Mouse (Mus musculus) liver, embryonic 16.5 days (tissue): ENCODE data around the gene Adamtsl5. TPM values are rescaled to one million over a fixed set of nuclear protein-coding genes. Genes with fewer than 3 reads are reported as not detected.
"Not testable (repeated sequence)": the region's sequence is repeated elsewhere in the genome, so short reads cannot be mapped to it uniquely, and the experiment has no call there.

Experiments used
- ATAC-seq: fragments of 200-750 bp; cut with Nextera tagmentation; 2 replicates; pipeline ENCODE4 v1.8.0; 2017; ENCODE audit warnings: low read depth, mild to moderate bottlenecking, moderate number of reproducible peaks, moderate library complexity
- H3K27ac ChIP-seq: fragments of 300-500 bp; sonication (generic); 2 replicates; pipeline ENCODE4 v1.5.1; 2014; ENCODE audit warnings: mild to moderate bottlenecking, low read length
- H3K27me3 ChIP-seq: fragments of 300-500 bp; sonication (generic); 2 replicates; pipeline ENCODE4 v1.6.1; 2014; ENCODE audit warnings: low read depth, low read length, mixed read lengths; ENCODE audit not compliant: control insufficient read depth, insufficient read depth
- H3K36me3 ChIP-seq: fragments of 300-500 bp; sonication (generic); 2 replicates; pipeline ENCODE4 v1.6.1; 2014; ENCODE audit warnings: mild to moderate bottlenecking; ENCODE audit not compliant: control insufficient read depth, insufficient read depth
- H3K4me1 ChIP-seq: fragments of 300-500 bp; sonication (generic); 2 replicates; pipeline ENCODE4 v1.6.1; 2014; ENCODE audit warnings: low read depth, low read length, mixed read lengths; ENCODE audit not compliant: control insufficient read depth
- H3K4me2 ChIP-seq: fragments of 300-500 bp; sonication (generic); 2 replicates; pipeline ENCODE4 v1.6.1; 2014; ENCODE audit warnings: low read depth, low read length, mixed read lengths
- H3K4me3 ChIP-seq: fragments of 300-500 bp; sonication (generic); 2 replicates; pipeline ENCODE4 v1.5.1; 2014; ENCODE audit warnings: low read depth, mild to moderate bottlenecking, low read length
- H3K9ac ChIP-seq: fragments of 300-500 bp; sonication (generic); 2 replicates; pipeline ENCODE4 v1.6.1; 2014; ENCODE audit warnings: low read depth, low read length
- H3K9me3 ChIP-seq: fragments of 300-500 bp; sonication (generic); replicated peaks from 2 replicates; pipeline ENCODE4 v1.6.1; 2016; ENCODE audit warnings: low read length; ENCODE audit not compliant: control insufficient read depth
- WGBS: fragments of 180-500 bp; shearing (Covaris S2); extraction: QIAGEN DNeasy Blood & Tissue Kit; methylation state at CpG from one replicate; pipeline ENCODE4 v1.1.7; 2014; ENCODE audit not compliant: insufficient replicate concordance; 5-methylcytosine and 5-hydroxymethylcytosine counted together
- polyA plus RNA-seq: library from polyadenylated mRNA; unstranded; fragments of >200 nt; fragmentation: Nextera tagmentation; extraction: Ambion mirVana; gene quantifications from 2 replicates; pipeline ENCODE4 v1.2.1, GENCODE M21; 2015

Gene Adamtsl5
- polyA plus RNA-seq, 1 experiment from 2014 or later: 2.2 TPM

DNA sequence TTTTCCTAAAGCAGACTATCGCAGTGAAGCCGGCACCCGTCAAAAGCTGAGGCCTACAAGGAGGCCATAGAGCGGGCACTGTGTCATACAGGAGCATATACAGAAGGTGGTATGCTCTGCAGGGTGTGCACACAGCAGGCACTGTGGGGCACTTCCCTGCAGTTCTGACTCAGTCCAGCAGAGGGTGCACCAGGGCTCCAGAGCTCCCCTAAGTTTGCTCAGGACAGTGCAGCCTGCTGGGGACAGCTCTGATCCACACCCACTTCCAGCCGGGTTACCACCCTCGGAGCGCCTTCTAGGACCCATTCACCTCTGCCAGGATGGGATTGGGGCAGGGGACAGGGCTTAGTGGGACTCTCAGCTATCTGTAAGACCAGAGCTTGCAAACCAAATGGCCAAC is 2.1 kb upstream of the Adamtsl5 start:
- Histone ChIP-seq H3K27me3 (peaks cover 69% of the 10 kb centered on the region), H3K9ac (no peak overlapping the region), H3K4me2 (no peak overlapping the region), H3K27ac (no peak overlapping the region), H3K4me1 (peaks cover 23% of the 10 kb centered on the region), H3K9me3 (no peaks in the 10 kb centered on the region), H3K36me3 (no peaks in the 10 kb centered on the region), H3K4me3 (no peak overlapping the region)
- ATAC-seq: peak; percentile 66
- WGBS: 1% methylated on average over 7 of the region's 7 CpGs

DNA sequence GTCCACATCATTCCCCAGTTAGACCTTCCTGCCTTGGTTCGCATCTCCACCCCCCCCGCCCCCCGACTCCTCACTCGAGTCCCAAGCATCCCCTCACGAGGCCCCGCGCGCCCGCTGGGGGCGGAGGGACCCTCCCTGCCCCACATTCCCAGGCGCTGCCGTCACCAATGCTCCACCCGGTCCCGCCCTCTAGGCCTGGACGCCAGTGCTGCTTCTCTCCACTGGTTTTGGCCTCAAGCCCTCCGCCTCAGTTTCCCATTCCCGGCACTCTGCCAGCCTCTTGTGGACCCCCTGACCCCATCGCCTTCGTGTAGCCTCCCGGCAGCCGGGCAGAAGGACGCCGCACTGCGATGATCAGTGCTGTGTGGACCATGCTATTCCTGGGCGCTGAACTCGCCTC is 769 bp upstream of the Adamtsl5 start:
- Histone ChIP-seq H3K36me3 (no peaks in the 10 kb centered on the region), H3K4me2 (no peak overlapping the region), H3K27me3 (peaks cover 57% of the 10 kb centered on the region), H3K4me1 (peaks cover 36% of the 10 kb centered on the region), H3K27ac (no peak overlapping the region), H3K9me3 (no peaks in the 10 kb centered on the region), H3K4me3 (no peak overlapping the region), H3K9ac (no peak overlapping the region)
- ATAC-seq: no peak
- 19% methylated on average over 26 of the region's 26 CpGs for WGBS

DNA sequence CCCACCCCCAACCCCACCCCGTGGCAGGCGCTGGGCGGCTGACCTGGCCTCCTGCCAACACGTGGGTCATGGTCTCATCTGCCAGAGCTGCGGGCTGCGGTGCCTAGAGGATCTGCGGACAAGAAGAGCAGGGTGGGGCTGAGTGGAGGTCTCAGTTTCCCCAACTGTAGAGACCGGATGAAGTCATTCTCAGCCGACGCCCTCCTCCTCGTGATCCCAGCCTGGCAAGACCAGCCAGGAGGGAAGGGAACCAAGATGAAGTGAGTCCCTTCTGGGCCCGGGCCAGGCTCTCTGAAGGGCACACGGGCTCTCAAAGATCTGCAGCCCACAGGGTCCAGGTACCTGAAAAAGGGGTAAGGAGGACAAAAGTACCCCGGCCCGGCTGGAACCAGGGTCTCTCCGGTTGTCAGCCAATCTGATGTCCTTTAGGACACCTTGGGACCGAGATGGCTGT is 671 bp downstream of the Adamtsl5 start:
- Histone ChIP-seq H3K4me1 (peaks cover 50% of the 10 kb centered on the region), H3K4me2 (peak overlapping the region; percentile 83), H3K9me3 (no peaks in the 10 kb centered on the region), H3K36me3 (no peaks in the 10 kb centered on the region), H3K4me3 (peak overlapping the region; percentile 57), H3K27ac (no peak overlapping the region), H3K27me3 (peaks cover 54% of the 10 kb centered on the region), H3K9ac (peak overlapping the region; percentile 52)
- 10% methylated on average over 17 of the region's 17 CpGs for WGBS
- no peak for ATAC-seq

DNA sequence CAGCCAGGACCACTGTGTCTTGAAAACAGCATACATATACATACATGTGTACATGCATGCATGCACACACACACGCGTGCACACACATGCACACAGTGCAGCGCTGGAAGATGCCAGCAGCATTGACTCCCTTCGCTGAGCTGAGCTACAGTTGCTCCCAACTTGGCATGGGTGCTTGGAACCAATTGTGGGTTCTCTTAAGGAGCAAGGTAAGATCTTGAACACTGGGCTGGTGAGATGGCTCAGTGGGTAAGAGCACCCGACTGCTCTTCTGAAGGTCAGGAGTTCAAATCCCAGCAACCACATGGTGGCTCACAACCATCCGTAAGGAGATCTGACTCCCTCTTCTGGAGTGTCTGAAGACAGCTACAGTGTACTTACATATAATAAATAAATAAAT is 2.3 kb downstream of the Adamtsl5 start:
- H3K9me3 ChIP-seq, ATAC-seq, H3K4me3 ChIP-seq, H3K9ac ChIP-seq, H3K36me3 ChIP-seq, H3K27ac ChIP-seq: not testable (repeated sequence)
- Histone ChIP-seq H3K27me3 (peaks cover 59% of the 10 kb centered on the region), H3K4me1 (peaks cover 66% of the 10 kb centered on the region), H3K4me2 (peak overlapping the region; percentile 71; the same call in 1 of the 2 replicates)
- WGBS: 81% methylated on average over 5 of the region's 6 CpGs

DNA sequence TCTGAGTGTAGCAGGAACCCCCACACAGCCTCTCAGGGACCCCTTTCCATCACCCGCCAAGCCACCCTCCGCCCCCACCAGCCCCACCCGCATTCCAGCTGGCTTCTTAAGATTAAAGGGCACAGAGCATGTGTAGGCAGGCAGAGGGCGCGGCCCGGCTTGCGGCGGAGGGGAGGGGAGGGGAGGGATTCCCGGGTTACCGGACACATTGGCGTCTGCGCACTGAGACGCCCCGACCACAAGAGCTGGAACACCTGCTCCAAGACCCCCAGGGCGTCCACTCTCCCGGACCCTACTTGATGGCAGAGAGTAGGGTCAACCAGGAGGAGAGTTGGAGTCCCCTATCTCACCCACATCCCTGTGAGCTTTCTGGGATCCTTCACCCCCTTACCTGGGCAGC is 3.1 kb downstream of the Adamtsl5 start:
- peaks cover 61% of the 10 kb centered on the region for H3K27me3 ChIP-seq
- peaks cover 73% of the 10 kb centered on the region for H3K4me1 ChIP-seq
- H3K9ac ChIP-seq: peak overlapping the region; percentile 62
- peak; percentile 39 for ATAC-seq
- H3K4me2 ChIP-seq: peak overlapping the region; percentile 71
- H3K36me3 ChIP-seq: no peaks in the 10 kb centered on the region
- H3K9me3 ChIP-seq: no peaks in the 10 kb centered on the region
- 2% methylated on average over 15 of the region's 16 CpGs for WGBS
- peak overlapping the region; percentile 50 for H3K4me3 ChIP-seq
- H3K27ac ChIP-seq: peak overlapping the region; percentile 95

DNA sequence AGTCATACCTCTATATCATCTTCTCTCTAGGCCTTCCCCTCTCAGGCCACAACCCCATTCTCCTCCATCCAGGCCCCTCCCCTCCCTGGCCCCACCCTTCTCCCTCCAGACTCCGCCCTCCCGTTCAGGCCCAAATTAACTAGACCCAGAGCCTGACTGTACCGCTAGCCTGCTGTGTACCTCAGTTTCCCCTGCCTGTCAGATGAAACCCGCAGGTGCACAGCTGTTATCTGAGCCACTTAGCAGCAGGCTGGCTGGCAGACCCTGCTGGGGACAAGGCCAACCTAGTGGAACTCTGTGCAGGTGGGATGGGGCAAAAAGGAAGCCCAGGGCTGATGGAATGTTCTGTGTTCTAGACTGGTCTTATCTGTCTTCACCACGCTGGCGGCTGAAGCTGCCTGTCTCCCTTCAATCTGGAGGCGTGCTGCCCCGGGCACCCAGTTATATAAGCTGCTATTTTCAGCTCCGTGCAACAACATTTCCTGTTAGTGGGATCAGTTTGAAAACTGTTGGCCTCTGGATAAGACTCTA is 4.0 kb downstream of the Adamtsl5 start:
- ATAC-seq: peak; percentile 79
- no peaks in the 10 kb centered on the region for H3K36me3 ChIP-seq
- WGBS: 7% methylated on average over 9 of the region's 9 CpGs
- peak overlapping the region; percentile 71 for H3K4me2 ChIP-seq
- H3K4me1 ChIP-seq: peaks cover 77% of the 10 kb centered on the region
- H3K27ac ChIP-seq: peak overlapping the region; percentile 95
- peak overlapping the region; percentile 62 for H3K9ac ChIP-seq
- peak overlapping the region; percentile 50 for H3K4me3 ChIP-seq
- H3K9me3 ChIP-seq: no peaks in the 10 kb centered on the region
- peaks cover 52% of the 10 kb centered on the region for H3K27me3 ChIP-seq

DNA sequence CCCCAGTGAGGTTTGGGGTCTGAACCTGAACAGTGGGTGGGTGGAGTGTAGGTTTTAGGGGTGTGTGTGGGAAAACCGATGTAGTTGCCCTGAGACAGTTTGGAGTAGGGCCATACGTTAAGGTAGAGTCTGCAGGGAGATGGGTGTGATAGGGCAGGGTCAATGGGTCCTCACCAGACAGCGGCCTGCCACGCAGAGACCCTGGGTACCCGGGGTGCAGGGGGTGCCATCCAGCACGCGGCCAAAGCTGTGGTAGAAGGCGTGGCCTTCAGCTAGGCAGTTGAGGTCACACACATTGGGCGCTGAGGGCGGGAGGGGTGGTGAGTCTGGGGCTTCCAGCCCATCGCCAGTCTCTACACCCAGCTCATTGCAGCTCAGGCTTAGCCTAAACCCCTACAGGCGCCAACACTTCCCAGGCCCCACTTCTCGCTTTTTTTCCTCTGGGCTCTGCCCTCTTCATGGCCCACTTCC is 4.8 kb downstream of the Adamtsl5 start:
- ATAC-seq: no peak
- H3K36me3 ChIP-seq: no peaks in the 10 kb centered on the region
- 17% methylated on average over 13 of the region's 13 CpGs for WGBS

DNA sequence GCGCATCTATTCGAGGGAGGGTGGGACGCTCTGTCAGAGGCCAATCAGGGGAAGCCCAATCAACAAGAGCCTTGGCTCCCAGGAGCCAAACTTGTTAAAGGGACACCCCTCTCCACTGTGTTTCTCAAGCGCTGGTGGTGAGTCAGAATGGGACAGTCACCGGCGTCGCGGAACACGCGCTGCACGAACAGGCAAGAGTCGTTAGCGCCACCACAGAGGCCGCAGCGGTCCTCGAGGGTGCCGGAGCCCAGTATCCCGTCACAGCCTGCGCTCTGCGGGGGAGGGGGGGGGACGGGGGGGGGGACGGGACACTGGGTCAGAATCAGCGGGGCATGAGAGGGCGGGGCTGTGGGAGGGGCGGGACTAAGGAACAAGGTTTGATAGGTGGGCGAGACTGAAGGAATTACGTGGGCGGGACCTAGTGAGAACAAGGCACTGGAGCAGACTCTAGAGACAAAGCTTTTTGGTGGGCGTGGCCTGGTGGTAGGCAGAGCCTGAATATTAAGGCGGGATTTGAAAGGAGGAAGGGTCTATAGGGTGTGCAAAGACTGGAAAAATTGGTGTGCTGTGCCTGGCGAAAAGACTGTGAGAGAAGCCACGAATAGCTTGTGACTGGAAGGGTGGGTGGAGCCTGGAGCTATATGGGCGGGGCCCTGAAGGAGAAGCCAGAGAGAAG is 5.3 kb downstream of the Adamtsl5 start:
- peaks cover 39% of the 10 kb centered on the region for H3K27me3 ChIP-seq
- WGBS: under 1% methylated on average over 31 of the region's 33 CpGs
- peak overlapping the region; percentile 95 for H3K27ac ChIP-seq

More for the DNA sequence above, 4.8 kb downstream of the Adamtsl5 start:
- Histone ChIP-seq H3K9ac (peak overlapping the region; percentile 56), H3K4me1 (peaks cover 75% of the 10 kb centered on the region), H3K27me3 (peaks cover 45% of the 10 kb centered on the region), H3K9me3 (no peaks in the 10 kb centered on the region), H3K4me3 (peak overlapping the region; percentile 50), H3K4me2 (peak overlapping the region; percentile 71), H3K27ac (peak overlapping the region; percentile 95)

DNA sequence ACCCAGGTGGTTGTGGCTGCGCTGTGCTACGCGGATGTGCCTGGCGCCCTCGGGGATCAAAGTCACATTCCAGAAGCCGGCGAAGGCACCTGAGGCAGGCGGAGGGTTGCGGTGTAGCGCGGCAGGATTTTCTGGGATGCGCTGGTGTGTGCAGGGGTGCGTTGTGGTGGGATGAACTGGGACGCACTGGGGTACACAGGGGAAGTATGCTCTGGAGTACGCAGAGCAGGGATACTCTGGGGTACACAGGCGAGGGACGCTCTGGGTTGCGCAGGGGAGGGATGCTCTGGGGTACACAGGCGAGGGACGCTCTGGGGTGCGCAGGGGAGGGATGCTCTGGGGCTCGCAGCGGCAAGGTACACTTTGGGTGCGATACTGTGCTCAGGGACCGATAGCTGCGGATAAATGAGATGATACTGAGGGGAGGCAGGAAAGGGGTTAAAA is 5.9 kb downstream of the Adamtsl5 start:
- Histone ChIP-seq H3K9ac (peak overlapping the region; percentile 42), H3K4me3 (peak overlapping the region; percentile 50)
- 4% methylated on average over 26 of the region's 26 CpGs for WGBS

More for the DNA sequence above, 5.3 kb downstream of the Adamtsl5 start:
- H3K36me3 ChIP-seq: no peaks in the 10 kb centered on the region
- H3K4me3 ChIP-seq: peak overlapping the region; percentile 50
- peaks cover 69% of the 10 kb centered on the region for H3K4me1 ChIP-seq
- no peaks in the 10 kb centered on the region for H3K9me3 ChIP-seq
- peak overlapping the region; percentile 71 for H3K4me2 ChIP-seq
- peak overlapping the region; percentile 42 for H3K9ac ChIP-seq
- peak; percentile 28 for ATAC-seq

More for the DNA sequence above, 5.9 kb downstream of the Adamtsl5 start:
- Histone ChIP-seq H3K4me2 (peak overlapping the region; percentile 71), H3K9me3 (no peaks in the 10 kb centered on the region), H3K4me1 (peaks cover 63% of the 10 kb centered on the region), H3K36me3 (no peaks in the 10 kb centered on the region), H3K27me3 (peaks cover 33% of the 10 kb centered on the region), H3K27ac (peak overlapping the region; percentile 95)
- ATAC-seq: no peak
